Mouse (Mus musculus) cerebellum, adult 9-10 months (tissue): Measurements from ENCODE around the gene Pitpnm3.
"Not testable (repeated sequence)": the region's sequence is repeated elsewhere in the genome, so short reads cannot be mapped to it uniquely, and the experiment has no call there.

Experiments used
- DNase-seq: peaks from one replicate; pipeline ENCODE4 v3.0.0; 2022

Pitpnm3 gene

DNA sequence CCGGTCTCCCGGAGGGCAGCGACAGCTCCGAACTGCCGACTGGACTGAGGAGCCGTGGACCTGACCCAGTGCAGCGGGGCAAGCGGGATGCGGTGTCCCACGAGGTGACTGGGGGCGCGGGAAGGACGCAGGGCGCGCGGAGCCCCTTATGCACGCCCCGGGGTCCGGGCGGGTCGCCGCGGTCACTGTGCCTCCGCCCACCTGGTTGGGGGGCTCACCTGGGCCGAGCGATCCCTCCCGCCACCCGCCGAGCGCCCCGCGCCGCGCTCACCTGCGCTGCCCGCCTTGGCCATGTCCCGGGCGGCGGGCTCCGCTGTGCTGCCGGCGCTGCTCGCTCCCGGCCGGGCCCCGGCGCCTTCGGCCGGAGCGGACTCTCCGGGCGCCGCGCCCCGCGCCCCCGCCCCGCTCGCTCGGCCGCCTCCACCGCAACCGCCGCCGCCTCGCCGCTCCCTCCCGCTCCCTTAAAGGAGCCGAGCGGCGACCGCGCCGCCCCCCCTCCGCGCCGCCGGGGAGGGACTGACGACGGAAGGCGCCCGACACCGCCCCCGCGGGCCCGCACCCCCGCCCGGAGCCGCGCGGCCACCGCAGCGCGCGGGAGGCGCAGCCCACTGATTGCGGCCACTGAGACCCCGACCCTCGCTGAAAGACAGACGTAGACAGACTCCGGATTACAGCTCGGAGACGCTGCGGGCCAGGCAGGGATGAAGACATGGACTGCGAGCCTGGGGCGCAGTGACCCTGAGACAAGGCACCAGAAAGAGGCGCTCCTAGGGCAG is at the start of gene Pitpnm3:
Pitpnm3 (minus strand) TSS at position 396 of the 776 bp plus-strand sequence.
- peak; percentile 77 for DNase-seq

GRCm38 (mm10) chr11:72184252-72184651 is 48.7 kb upstream of the Pitpnm3 start:
- no peak for DNase-seq

DNA sequence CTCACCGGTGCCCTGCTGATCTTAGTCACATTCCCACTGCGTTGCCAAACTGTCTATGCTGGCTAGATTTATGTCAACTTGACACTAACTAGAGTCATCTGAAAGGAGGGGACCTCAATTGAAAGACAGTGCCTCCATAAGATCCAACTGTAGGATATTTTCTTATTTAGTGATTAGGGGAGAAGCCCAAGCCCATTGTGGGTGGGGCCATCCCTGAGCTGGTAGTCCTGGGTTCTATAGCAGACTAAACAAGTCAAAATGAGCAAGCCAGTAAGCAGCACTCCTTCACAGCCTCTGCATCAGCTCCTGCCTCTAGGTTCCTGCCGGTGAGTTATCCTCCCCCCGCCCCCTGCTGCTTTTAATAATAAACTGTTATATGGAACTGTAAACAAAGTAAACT is 45.6 kb upstream of the Pitpnm3 start:
- DNase-seq = no peak

- DNase-seq = no peak
Observed at GRCm38 (mm10) chr11:72180556-72180955, 45.0 kb upstream of the Pitpnm3 start.

DNA sequence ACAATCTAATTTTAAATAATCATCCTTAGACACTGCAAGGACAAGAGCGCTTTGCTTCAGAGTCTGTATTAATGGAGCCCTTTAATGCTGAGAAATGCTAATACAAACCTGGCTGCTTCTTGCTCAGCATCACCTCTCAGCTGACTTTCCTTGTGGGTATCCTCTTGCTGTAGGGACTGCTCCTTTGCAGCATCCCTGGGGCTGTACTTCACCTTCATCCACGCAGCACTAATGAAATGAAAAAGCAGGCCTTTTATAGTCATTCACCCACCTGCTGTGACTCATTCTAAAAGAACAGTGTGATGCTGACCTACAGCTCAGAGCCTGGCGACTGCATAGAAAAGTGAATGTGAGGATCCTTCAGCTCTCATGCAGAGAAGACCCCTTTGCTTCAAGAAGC is 41.0 kb upstream of the Pitpnm3 start:
- no peak for DNase-seq

DNA sequence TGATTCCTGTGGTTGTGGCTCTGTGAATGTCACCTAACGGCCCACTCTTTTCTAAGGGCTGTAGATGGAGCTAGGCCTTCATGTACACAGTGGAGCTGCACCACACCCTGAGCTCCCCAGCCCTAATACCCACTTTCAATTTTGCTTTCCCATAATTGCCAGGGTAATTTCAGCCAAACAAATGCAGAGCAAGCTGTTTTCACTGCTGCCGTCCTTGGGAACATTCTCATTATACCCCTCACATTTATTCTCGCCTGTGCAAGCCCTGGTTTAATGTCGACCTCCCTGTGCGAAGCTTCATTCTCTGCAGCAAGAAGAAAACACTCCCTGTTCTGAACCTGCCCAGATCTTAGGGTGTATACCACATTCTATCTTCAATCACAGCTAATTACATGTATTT is 40.4 kb upstream of the Pitpnm3 start:
- DNase-seq = no peak

DNA sequence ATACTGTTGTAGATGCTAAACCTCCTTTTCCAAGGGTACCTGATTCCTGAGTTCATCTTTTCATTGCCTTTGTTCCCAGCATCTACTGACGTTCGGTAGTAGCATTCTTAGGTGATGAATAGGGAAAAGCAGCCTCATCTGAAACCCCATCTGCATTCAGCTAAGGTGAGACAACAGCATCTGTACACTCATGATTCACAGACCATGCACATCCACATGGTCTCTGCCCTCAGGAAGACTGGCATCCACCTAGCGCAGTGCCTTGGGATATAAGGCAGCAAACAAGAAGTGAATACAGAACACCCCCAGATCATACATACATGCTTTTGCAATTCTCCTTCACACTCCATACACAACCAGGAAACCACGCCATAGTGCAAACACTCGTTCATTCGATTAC is 39.1 kb upstream of the Pitpnm3 start:
- DNase-seq = no peak

- no peak for DNase-seq
Observed at GRCm38 (mm10) chr11:72173506-72173905, 37.9 kb upstream of the Pitpnm3 start.

GRCm38 (mm10) chr11:72171906-72172305 is 36.3 kb upstream of the Pitpnm3 start:
- DNase-seq = not testable (repeated sequence)

GRCm38 (mm10) chr11:72169871-72170270 is 34.3 kb upstream of the Pitpnm3 start:
- no peak for DNase-seq

DNA sequence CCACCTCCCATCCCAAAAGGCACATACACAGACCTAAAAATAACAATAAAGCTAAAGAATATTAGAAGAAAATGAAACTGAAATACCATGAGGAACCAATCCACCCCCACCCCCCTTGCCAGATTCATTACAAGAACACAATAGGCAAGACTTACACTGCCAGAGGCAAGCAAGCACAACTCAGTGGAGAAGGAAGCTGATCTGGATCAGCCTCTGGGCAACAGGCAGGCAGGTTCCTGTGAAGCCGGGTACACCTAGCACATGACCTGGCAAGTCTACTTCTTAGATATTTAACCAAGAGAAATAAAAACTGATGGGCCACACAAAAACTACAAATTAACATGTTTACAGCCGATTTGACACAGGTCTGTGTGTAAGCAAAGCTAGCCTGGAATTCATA is 27.6 kb upstream of the Pitpnm3 start:
- DNase-seq = no peak

DNA sequence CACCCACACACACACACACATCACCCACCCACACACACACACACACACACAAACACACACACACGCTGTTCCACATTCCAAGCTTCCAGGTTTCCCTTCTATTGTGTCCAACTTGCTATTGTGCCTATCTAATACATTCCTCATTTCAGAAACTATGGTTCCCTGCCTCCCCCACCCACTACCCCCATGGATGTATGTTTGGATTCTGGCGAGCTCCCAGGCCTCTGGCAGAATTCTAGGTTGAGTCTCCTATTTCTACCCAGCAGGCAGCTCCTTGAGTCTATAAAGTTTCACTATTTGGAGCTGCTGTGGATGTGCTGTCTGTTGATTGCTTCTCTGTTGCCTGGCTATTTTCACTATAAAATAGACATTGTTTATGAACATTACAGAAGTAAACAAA is 21.0 kb upstream of the Pitpnm3 start:
- DNase-seq = no peak

DNA sequence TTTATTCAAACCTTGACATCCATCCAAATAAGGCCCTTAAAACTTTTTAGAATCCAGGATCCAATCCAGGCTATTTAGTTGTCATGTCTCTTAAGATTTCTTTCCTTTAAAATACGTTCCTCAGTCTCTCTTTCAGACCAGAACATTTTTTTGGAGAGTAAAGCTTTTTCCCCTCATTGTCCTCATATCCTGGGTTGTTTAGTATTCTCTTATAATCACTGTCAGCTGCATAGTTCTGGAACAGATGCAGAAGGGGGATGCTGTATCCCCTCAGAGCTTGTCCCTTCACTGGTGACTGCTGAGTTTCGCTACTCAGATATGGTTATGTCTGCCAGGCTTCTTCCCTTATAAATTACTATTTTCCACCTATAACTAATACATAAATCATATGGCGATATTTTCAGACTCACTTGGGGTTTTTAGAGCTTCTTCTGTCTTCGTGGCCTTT is 20.4 kb upstream of the Pitpnm3 start:
- DNase-seq = no peak

DNA sequence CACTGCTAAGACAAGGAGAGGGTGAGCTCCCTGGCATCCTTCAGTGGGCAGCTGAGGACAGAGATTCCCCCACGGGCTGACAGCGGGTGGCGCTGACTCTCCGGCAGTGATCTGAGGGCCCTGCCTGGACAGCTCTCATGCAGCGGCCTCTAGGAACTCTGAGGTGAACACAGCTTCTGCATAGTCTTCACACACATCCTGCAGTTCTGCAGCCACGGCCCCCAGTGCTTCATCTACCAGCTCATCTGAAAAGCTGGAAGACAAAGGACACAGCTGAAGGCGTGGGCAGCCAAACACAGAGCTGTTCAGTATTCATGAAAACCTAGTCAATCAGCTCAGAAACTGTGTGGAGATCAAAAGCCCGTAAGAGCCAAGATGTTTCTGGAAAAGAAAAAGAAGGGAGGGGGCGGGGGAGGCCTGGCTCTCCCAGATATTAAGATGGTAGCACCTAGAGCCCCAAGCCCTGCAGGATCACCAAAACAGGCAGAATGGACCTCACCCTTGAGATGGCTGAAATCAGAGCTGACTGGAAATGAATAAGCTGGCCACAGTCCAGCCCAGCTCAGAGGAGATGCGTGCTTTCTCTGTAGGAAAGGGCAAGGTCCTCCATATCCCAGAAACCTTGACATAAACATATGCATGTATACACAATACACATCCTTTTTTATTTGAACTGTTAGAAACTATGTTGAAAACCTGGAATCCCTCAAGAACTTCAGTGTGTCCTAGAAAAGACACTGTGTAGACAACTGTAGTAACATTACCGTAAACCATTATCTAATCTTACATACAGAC is 19.8 kb upstream of the Pitpnm3 start:
- no peak for DNase-seq

DNA sequence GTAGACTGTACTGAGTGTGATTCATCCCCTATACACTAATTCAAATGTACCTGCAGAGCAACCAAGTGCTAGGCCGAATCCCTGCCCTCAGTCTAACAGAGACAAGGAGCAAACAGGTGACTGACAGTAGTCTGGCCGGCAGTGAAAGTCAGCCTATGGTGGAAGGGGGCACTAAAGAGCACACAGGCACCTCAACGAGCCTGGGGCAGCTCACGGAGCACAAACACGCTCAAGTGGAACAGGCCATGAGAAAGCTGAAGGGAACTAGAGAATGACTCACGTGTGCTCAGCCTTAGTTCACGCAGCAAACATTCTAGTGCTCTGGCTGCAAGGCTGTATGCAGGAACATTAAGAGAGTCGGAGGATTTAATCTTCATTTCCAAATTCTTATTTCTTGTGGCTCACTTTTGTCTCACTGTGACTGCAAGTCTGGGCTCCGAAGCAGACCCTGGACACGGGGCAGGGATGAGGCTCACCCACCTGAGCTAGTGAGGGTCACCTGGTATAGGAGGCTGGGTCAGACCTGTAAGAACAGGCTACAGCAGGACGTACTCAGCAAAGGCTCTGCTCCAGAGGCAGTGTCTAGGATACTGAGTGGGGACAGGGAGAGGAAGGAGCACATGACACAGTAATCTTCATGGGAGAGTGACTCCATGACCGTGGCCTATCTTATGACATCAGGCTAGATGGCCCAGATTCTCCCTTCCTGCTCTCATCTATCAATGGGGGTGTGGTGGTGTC is 17.7 kb upstream of the Pitpnm3 start:
- DNase-seq = no peak

DNA sequence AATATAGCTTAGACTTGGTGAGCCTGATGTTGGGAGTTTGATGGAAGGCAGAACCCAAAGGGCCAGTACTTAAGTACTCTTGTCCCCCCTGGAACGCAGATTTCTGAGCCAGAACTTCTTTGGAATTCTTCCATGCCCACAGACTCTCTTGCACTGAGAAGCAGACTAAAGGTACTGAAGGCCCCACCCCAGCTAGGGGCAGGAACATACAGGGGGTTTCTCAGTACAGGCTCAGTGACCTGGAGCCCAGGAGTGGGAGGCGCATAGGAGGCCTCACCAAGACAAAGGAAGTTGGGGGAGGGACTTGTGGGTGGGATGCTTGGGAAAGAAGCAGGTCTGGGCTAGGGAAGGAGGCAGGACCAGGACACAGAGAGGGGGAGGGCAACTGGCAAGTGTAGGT is 15.5 kb upstream of the Pitpnm3 start:
- no peak for DNase-seq

DNA sequence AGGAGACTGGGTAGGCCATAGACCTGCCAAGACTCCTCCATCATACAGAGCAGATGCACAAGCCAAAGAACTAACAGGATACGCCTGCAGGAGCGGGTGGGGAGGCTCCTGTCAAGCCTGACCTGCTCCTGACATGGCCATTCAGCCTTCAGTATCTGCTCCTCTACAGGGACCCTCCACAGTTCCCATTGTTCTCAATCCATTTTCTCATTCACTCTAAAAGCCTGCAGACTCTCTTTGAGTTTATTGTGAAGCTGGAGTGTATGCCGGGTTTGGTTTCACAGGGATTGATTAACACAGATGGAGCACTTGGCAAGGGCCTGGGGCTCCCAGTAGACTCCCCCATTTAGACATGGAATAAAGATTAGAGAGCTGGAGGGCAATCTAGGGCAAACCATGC is 12.3 kb upstream of the Pitpnm3 start:
- DNase-seq = no peak

DNA sequence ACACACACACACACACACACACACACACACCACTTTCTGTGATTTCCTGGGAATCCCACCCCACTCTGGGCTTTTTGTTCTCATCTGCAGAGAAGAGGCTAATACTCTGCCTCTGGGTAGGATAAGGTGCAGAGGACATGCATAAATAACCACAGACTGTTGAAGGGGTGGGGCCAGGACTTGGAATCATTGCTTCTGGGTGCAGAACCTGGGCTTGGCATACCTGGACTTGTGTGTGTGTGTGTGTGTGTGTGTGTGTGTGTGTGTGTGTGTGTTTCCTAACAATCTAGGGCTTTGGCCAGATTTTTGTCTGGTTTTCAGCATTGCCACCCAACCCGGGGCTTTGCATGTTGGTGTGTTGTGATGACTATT is 10.3 kb upstream of the Pitpnm3 start:
- DNase-seq = no peak

- DNase-seq = peak; percentile 88
Observed at GRCm38 (mm10) chr11:72145182-72145876, 9.8 kb upstream of the Pitpnm3 start.

DNA sequence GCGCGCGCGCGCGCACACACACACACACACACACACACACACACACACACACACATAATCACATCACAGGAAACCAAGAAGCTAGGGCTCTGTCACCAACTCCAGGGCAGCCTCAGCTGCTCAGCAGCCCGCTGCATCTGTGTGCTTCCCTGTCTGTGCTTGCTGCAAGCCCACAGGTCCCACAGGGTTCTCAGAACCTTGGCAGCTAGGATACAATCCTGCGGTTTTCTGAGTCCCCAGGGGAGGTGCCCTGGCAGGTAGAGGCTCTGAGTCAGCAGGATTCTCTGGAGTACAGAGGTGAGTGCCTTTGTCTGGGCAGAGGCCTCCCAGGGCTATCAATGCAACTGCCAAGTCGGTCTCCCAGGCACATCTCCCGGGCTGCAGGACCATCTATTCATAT is 7.3 kb upstream of the Pitpnm3 start:
- peak; percentile 19 for DNase-seq

GRCm38 (mm10) chr11:72140198-72140597 is 4.6 kb upstream of the Pitpnm3 start:
- peak; percentile 37 for DNase-seq

- DNase-seq = no peak
Observed at GRCm38 (mm10) chr11:72136231-72136982, 829 bp upstream of the Pitpnm3 start.
